Mouse (Mus musculus) midbrain, embryonic 12.5 days (tissue): ENCODE data around the gene Il4ra. TPM values are rescaled to one million over a fixed set of nuclear protein-coding genes. Genes with fewer than 3 reads are reported as not detected.

Experiments
- ATAC-seq: fragments of 200-750 bp; cut with Nextera tagmentation; 2 replicates; pipeline ENCODE4 v1.8.0; 2017; ENCODE audit warnings: low read depth, moderate TSS enrichment, moderate library complexity; ENCODE audit not compliant: low FRiP score
- H3K27ac ChIP-seq: fragments of 300-500 bp; sonication (generic); replicated peaks from 2 replicates; pipeline ENCODE4 v1.5.1; 2016; ENCODE audit warnings: mild to moderate bottlenecking
- H3K27me3 ChIP-seq: fragments of 300-500 bp; sonication (generic); 2 replicates; pipeline ENCODE4 v1.6.1; 2016; ENCODE audit warnings: mild to moderate bottlenecking
- H3K36me3 ChIP-seq: fragments of 300-500 bp; sonication (generic); 2 replicates; pipeline ENCODE4 v1.6.1; 2016
- H3K4me1 ChIP-seq: fragments of 300-500 bp; sonication (generic); 2 replicates; pipeline ENCODE4 v1.6.1; 2016
- H3K4me2 ChIP-seq: fragments of 300-500 bp; sonication (generic); replicated peaks from 2 replicates; pipeline ENCODE4 v1.6.1; 2016; ENCODE audit warnings: mild to moderate bottlenecking, moderate library complexity
- H3K4me3 ChIP-seq: fragments of 300-500 bp; sonication (generic); 2 replicates; pipeline ENCODE4 v1.5.1; 2016; ENCODE audit warnings: mild to moderate bottlenecking
- H3K9ac ChIP-seq: fragments of 300-500 bp; sonication (generic); replicated peaks from 2 replicates; pipeline ENCODE4 v1.6.1; 2016; ENCODE audit warnings: mild to moderate bottlenecking, moderate library complexity
- H3K9me3 ChIP-seq: fragments of 300-500 bp; sonication (generic); 2 replicates; pipeline ENCODE4 v1.6.1; 2016; ENCODE audit warnings: mild to moderate bottlenecking
- WGBS: fragments of 180-500 bp; shearing (Covaris S2); methylation state at CpG from one replicate; pipeline ENCODE4 v1.1.7; 2016; 5-methylcytosine and 5-hydroxymethylcytosine counted together
- polyA plus RNA-seq: library from polyadenylated mRNA; unstranded; fragments of >200 nt; fragmentation: Nextera tagmentation; extraction: Ambion mirVana; gene quantifications from 2 replicates; pipeline ENCODE4 v1.2.1, GENCODE M21; 2016

The Il4ra gene
- polyA plus RNA-seq, 1 experiment from 2014 or later, result 6.1 TPM

GRCm38 (mm10) chr7:125562413-125562812, 10.5 kb downstream of the Il4ra start:
- no peak overlapping the region for H3K9ac ChIP-seq
- ATAC-seq, result no peak
- WGBS, result 77% methylated on average over 4 of the region's 4 CpGs
- H3K9me3 ChIP-seq, result no peaks in the 10 kb centered on the region
- no peak overlapping the region for H3K4me2 ChIP-seq
- 0 out of 2 replicates have a peak, but pooled peaks cover 3% of the 10 kb centered on the region for H3K4me1 ChIP-seq
- no peak overlapping the region for H3K27ac ChIP-seq
- no peaks in the 10 kb centered on the region for H3K27me3 ChIP-seq
- H3K4me3 ChIP-seq, result no peak overlapping the region
- no peaks in the 10 kb centered on the region for H3K36me3 ChIP-seq

GRCm38 (mm10) chr7:125563093-125563492, 11.2 kb downstream of the Il4ra start:
- Histone ChIP-seq H3K4me3 (no peak overlapping the region), H3K4me1 (0 out of 2 replicates have a peak, but pooled peaks cover 3% of the 10 kb centered on the region), H3K36me3 (no peaks in the 10 kb centered on the region), H3K9ac (no peak overlapping the region), H3K27ac (no peak overlapping the region), H3K27me3 (no peaks in the 10 kb centered on the region), H3K9me3 (no peaks in the 10 kb centered on the region), H3K4me2 (no peak overlapping the region)
- 86% methylated on average over 3 of the region's 3 CpGs for whole genome bisulfite sequencing
- no peak for ATAC-seq

- H3K4me1 ChIP-seq, result no peaks in the 10 kb centered on the region
- no peaks in the 10 kb centered on the region for H3K36me3 ChIP-seq
- no peak overlapping the region for H3K4me2 ChIP-seq
- no peaks in the 10 kb centered on the region for H3K27me3 ChIP-seq
- H3K9me3 ChIP-seq, result no peaks in the 10 kb centered on the region
- WGBS, result 75% methylated on average over 11 of the region's 11 CpGs
- H3K9ac ChIP-seq, result no peak overlapping the region
- no peak overlapping the region for H3K4me3 ChIP-seq
- no peak for ATAC-seq
- H3K27ac ChIP-seq, result no peak overlapping the region
Observed at GRCm38 (mm10) chr7:125564316-125565024, 12.6 kb downstream of the Il4ra start.

GRCm38 (mm10) chr7:125565516-125566285, 13.8 kb downstream of the Il4ra start:
- WGBS, result 64% methylated on average over 12 of the region's 12 CpGs
- no peak overlapping the region for H3K27ac ChIP-seq
- no peak for ATAC-seq

GRCm38 (mm10) chr7:125566420-125566819, 14.5 kb downstream of the Il4ra start:
- Histone ChIP-seq H3K36me3 (no peaks in the 10 kb centered on the region), H3K27ac (no peak overlapping the region), H3K9me3 (no peaks in the 10 kb centered on the region), H3K4me3 (no peak overlapping the region), H3K4me2 (no peak overlapping the region), H3K4me1 (no peaks in the 10 kb centered on the region), H3K9ac (no peak overlapping the region), H3K27me3 (no peaks in the 10 kb centered on the region)
- ATAC-seq, result no peak
- WGBS, result 84% methylated on average over 2 of the region's 2 CpGs

More at GRCm38 (mm10) chr7:125565516-125566285, 13.8 kb downstream of the Il4ra start:
- no peak overlapping the region for H3K4me3 ChIP-seq
- H3K4me2 ChIP-seq, result no peak overlapping the region
- H3K9me3 ChIP-seq, result no peaks in the 10 kb centered on the region
- H3K36me3 ChIP-seq, result no peaks in the 10 kb centered on the region
- no peak overlapping the region for H3K9ac ChIP-seq
- H3K27me3 ChIP-seq, result no peaks in the 10 kb centered on the region
- no peaks in the 10 kb centered on the region for H3K4me1 ChIP-seq

GRCm38 (mm10) chr7:125568888-125569287, 17.0 kb downstream of the Il4ra start:
- Histone ChIP-seq H3K27ac (no peak overlapping the region), H3K4me3 (no peak overlapping the region), H3K9me3 (no peaks in the 10 kb centered on the region), H3K4me2 (no peak overlapping the region), H3K36me3 (no peaks in the 10 kb centered on the region), H3K9ac (no peak overlapping the region), H3K4me1 (no peaks in the 10 kb centered on the region; the same call in 1 of the 2 replicates), H3K27me3 (no peaks in the 10 kb centered on the region)
- ATAC-seq, result no peak
- 89% methylated on average over 8 of the region's 8 CpGs for WGBS

- H3K9me3 ChIP-seq, result no peaks in the 10 kb centered on the region
- no peaks in the 10 kb centered on the region for H3K27me3 ChIP-seq
- H3K4me2 ChIP-seq, result no peak overlapping the region
- H3K4me1 ChIP-seq, result no peaks in the 10 kb centered on the region; the same call in 1 of the 2 replicates
- no peaks in the 10 kb centered on the region for H3K36me3 ChIP-seq
- no peak overlapping the region for H3K4me3 ChIP-seq
- 75% methylated on average over 19 of the region's 19 CpGs for WGBS
- no peak for ATAC-seq
- H3K27ac ChIP-seq, result peak overlapping the region; percentile 17
- no peak overlapping the region for H3K9ac ChIP-seq
Observed at GRCm38 (mm10) chr7:125571891-125572290, 20.0 kb downstream of the Il4ra start.

- WGBS, result 81% methylated on average over 6 of the region's 6 CpGs
- no peak overlapping the region; the same call in 1 of the 2 replicates for H3K27ac ChIP-seq
- H3K4me2 ChIP-seq, result no peak overlapping the region
- H3K36me3 ChIP-seq, result no peaks in the 10 kb centered on the region
- no peaks in the 10 kb centered on the region; the same call in 1 of the 2 replicates for H3K4me1 ChIP-seq
- no peaks in the 10 kb centered on the region for H3K9me3 ChIP-seq
- ATAC-seq, result no peak
- no peak overlapping the region for H3K4me3 ChIP-seq
- H3K9ac ChIP-seq, result no peak overlapping the region
- H3K27me3 ChIP-seq, result no peaks in the 10 kb centered on the region
Observed at GRCm38 (mm10) chr7:125572737-125573136, 20.8 kb downstream of the Il4ra start.

- H3K4me2 ChIP-seq, result no peak overlapping the region
- WGBS, result 84% methylated on average over 2 of the region's 2 CpGs
Observed at GRCm38 (mm10) chr7:125573849-125574248, 21.9 kb downstream of the Il4ra start.

GRCm38 (mm10) chr7:125574832-125575231, 22.9 kb downstream of the Il4ra start:
- H3K9ac ChIP-seq, result no peak overlapping the region
- H3K4me2 ChIP-seq, result no peak overlapping the region
- no peak overlapping the region for H3K4me3 ChIP-seq
- peaks cover 9% of the 10 kb centered on the region; the same call in 1 of the 2 replicates for H3K27me3 ChIP-seq
- no peak overlapping the region for H3K27ac ChIP-seq
- no peaks in the 10 kb centered on the region for H3K36me3 ChIP-seq
- 84% methylated on average over 3 of the region's 3 CpGs for WGBS
- H3K4me1 ChIP-seq, result no peaks in the 10 kb centered on the region; the same call in 1 of the 2 replicates
- no peak for ATAC-seq
- no peaks in the 10 kb centered on the region for H3K9me3 ChIP-seq

More at GRCm38 (mm10) chr7:125573849-125574248, 21.9 kb downstream of the Il4ra start:
- no peak overlapping the region for H3K27ac ChIP-seq
- peaks cover 6% of the 10 kb centered on the region; the same call in 1 of the 2 replicates for H3K27me3 ChIP-seq
- H3K4me1 ChIP-seq, result no peaks in the 10 kb centered on the region; the same call in 1 of the 2 replicates
- no peaks in the 10 kb centered on the region for H3K36me3 ChIP-seq
- no peak for ATAC-seq
- H3K9ac ChIP-seq, result no peak overlapping the region
- H3K4me3 ChIP-seq, result no peak overlapping the region
- no peaks in the 10 kb centered on the region for H3K9me3 ChIP-seq

- Histone ChIP-seq H3K4me2 (no peak overlapping the region), H3K9me3 (no peaks in the 10 kb centered on the region), H3K4me3 (no peak overlapping the region), H3K27ac (no peak overlapping the region), H3K9ac (no peak overlapping the region), H3K4me1 (peaks cover 2% of the 10 kb centered on the region), H3K36me3 (no peaks in the 10 kb centered on the region), H3K27me3 (peaks cover 18% of the 10 kb centered on the region)
- ATAC-seq, result no peak
- WGBS, result 87% methylated on average over 16 of the region's 16 CpGs
Observed at GRCm38 (mm10) chr7:125575738-125576540, 24.0 kb downstream of the Il4ra start.
